Mouse (Mus musculus): ENCODE measurements at regions not wholly inside any gene's neighbourhood (a gene's known extent, or its start where the extent isn't known, plus 50 kb on each side); places are given as distances from the start of the nearest gene placed in this dataset.
A peak's percentile ranks its signal among the peaks of the same experiment; 100 is the strongest.

- no peak for DNase-seq
Measured at GRCm38 (mm10) chr6:12140596-12140995, 233.0 kb downstream of the Phf14 start.

DNA sequence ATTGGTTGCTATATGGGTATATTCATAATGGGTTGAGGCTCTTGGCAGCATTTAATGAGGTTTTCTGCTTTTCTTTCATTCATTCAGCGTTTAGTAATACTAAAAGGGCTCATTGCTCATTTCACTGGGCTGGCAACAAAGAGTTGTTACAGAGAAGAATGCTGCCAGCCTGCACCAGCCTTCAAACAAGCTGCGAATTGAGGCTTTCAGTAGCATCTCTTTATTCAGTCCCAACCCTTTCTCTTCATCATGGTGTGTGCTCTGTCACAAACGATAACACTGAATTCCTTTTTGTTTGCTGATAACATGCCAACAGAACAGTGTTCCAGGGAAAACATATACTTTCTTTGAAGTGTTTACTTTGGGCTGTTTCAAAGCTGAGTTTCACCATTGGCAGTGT is 237.6 kb downstream of the Phf14 start:
- DNase-seq, result no peak

GRCm38 (mm10) chr6:12150613-12151333 is 243.2 kb downstream of the Phf14 start:
- DNase-seq, result peak; percentile 4

DNA sequence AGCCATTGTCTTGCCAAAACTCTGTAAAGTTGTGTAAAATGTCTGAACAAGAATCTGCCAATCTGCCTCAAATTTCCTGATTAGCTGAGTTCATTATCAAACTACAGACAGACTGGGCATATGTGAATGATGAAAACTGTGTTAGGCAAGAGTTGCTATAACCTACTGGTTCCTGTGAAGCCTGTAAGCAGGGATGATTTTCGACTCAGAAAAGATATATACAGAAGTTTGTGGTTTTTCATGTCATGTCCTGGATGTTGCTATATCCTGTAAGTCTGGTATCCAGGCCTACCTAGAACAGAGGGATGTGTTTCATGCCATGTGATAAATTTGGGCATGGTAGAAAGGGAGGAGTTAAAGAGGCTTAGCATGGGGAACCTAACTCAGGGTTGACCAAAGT is 256.4 kb downstream of the Phf14 start:
- DNase-seq, result no peak

- no peak for DNase-seq
Measured at GRCm38 (mm10) chr6:12168533-12168932, 260.9 kb downstream of the Phf14 start.

GRCm38 (mm10) chr6:12169431-12169830 is 261.8 kb downstream of the Phf14 start:
- no peak for DNase-seq

DNA sequence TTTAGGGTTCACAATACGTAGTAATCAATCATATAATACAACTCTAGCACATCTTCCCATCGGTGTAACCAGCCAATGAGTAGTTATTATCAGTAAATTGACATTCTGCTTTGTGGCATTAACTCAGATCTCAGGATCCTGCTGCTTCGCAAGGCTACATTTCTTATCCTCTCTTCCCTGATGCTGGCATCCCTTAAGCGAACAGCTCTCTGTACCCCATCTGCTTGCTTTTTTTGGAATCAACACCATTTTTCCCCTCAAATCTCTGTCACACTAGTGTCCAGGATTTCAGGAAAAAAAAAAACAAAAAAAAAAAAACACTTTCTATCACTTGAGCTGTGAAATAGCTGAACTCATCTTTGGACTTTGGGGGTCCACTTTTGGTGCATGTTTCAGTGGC is 263.1 kb downstream of the Phf14 start:
- DNase-seq, result no peak

- no peak for DNase-seq
Measured at GRCm38 (mm10) chr6:12171189-12171588, 263.6 kb downstream of the Phf14 start.

DNA sequence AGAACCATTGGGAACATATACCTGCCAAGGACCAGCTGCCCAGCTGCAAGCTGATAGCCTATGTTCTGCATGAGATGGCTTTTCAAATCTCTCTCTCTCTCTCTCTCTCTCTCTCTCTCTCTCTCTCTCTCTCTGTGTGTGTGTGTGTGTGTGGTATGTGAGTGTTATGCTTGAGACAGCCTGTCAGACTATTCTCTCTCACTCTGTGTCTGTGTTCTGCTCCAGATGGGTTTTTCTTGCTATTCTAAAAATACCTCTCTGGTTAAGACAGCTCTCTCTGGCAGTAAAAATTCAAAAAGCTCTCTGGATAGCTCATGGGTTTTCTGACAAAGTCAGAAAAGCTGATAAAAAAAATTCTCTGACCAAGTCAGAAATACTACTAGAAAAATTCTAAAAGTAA is 270.4 kb downstream of the Phf14 start:
- DNase-seq, result no peak

- DNase-seq, result no peak
Measured at GRCm38 (mm10) chr6:12180951-12181350, 273.3 kb downstream of the Phf14 start.

- no peak for DNase-seq
Measured at GRCm38 (mm10) chr6:12210190-12210589, 302.6 kb downstream of the Phf14 start.

- DNase-seq, result no peak
Measured at GRCm38 (mm10) chr6:12214526-12215177, 307.0 kb downstream of the Phf14 start.

DNA sequence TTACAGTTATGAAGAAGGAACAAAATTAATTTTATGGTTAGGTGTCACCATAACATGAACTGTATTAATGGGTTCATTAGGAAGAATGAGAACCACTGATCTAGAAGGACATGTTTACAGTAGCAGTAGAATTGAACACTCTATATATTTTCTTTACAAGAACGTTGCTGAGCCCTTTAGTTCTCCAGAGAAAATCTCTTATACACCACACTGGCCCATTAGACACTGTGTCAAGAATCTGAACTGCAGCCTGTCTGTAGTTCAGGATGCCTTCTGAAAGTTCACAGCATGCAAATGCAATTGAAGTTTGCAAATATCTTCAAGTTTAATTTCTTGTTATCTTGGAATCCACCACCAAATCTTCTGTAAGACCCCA is 307.6 kb downstream of the Phf14 start:
- DNase-seq, result no peak

GRCm38 (mm10) chr6:12244151-12244550 is 336.5 kb downstream of the Phf14 start:
- DNase-seq, result no peak

DNA sequence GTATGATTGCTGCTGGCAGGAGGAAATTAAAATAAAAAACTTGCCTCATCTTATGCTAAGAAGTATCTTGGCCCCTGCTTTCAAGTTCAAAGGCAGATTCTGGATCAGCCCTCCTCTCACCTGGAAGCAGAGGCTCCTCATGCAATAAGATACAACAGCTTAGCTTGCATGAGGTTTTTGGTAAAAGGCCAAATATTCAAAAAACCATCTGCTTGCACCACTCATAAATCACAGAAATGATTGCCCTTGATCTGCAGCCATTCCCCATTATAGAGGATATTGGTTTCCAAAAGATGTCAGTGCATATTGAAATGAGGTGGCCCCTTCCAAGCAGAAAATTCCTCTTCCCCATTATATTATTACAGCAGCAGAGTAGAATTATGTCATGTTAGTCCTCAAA is 340.4 kb downstream of the Phf14 start:
- DNase-seq, result no peak

DNA sequence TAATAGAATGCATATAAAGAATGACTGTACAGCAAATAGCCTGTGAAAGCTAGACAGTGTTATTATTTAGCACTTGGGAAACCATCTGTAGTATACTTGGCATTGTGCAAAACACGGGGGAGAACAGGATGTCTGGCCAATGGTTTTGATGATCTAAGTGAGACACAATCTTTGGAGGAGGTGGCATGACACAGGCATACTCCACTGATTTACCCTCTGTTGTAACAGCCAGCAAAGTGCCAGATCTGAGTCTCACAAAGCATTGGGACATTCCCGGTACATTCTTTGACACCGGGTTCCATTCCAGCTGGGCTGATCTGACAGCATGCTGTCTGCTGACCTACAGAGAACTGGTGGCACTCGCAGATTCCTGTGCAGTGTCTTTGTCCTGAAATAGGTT is 341.0 kb downstream of the Phf14 start:
- peak; percentile 1 for DNase-seq

DNA sequence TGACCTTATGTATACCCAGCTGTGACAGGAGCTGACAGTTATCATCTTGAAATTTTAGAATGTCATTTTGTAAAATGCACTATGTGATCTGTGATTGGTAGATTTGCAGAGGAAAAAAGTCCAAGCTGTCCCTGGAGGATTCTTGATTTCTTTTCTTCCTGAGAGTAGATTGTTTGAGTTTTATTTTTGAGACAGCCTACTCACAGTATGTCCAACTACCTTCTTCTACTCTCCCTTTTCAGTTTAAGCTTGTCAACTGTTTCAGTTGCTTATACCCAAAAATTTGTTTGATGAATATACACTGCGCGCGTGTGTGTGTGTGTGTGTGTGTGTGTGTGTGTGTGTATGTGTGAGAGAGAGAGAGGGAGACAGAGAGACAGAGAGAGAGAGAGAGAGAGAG is 346.9 kb downstream of the Phf14 start:
- DNase-seq, result no peak

GRCm38 (mm10) chr6:12255434-12255833 is 347.8 kb downstream of the Phf14 start:
- DNase-seq, result no peak

GRCm38 (mm10) chr6:12258273-12258672 is 350.7 kb downstream of the Phf14 start:
- DNase-seq, result no peak

DNA sequence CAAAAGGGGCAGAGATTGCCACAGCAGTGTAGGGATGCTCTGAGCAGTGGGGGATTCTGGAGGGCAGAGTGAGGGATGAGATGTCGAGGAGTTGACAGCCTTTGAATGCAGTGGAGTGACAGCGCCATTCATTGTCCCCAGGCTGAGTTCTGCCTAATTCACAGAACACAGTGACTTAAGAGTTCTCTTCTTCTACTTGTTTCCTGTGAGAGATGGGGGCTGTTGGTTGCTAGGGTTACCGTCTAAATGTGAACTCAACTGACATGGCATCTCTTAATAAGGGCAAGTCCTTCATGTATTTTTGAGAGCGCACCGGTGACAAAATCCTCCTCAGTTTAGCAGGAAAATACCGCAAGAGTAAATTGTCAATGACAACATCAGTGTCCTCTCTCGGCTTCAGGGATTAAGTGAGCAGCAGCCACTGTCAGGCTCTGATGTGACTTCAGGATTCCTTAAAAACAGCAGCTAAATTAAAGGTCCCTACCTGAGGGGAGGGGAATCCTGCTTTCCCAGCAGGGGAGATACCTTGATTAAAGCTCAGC is 351.4 kb downstream of the Phf14 start:
- DNase-seq, result no peak

DNA sequence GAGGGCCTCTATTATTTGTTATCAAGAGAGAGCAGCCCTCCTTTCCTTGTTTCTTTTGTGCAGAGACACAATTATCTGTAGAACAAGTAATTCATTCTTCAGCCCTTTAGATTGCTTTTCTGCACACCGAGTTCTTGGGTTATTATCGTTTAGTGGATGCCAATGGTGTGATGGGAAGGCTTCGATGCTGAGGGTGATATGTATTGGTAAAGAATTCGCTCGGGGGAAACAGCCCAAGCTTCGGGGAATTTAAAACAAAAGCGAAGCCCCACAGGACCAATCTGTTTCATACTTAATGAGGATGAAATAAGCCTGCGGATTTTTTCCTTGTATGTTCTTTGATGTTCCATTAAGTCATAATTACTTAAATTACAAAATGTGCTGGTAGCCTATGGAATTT is 352.0 kb downstream of the Phf14 start:
- DNase-seq, result no peak

DNA sequence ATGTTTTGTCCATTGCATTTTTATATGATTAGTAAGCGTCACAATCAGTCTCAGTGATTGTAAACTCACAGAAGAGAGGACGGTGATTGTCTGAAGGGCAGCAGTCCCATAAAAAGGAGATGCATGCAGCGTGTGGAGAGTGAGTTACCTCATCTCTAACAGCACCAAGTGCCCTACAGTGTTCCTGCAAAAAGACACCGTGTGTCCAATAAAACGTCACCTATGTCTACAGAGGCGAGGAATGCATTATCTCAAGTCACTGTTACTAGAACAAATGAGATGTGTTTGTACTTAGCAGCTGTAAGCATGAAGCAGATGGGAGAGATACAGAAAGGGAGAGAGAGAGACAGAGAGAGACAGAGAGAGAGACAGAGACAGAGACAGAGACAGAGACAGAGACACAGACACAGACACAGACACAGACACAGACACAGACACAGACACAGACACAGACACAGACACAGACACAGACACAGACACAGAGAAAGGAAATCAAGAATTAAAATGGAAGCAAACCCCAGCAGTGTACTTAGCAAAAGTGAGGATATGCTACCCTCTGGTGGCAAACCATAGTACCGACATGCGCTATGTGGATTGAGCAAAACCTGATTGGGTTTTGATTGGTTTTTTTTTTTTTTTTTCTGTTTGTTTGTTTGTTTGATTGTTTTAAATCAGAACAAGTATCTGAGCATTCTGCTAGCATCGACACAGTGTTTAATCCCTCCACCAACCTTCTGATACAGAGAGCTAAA is 352.9 kb downstream of the Phf14 start:
- DNase-seq, result peak; percentile 39

All from lung, postnatal 36 days (tissue).